ENCODE assay signal across 9 mouse cellular contexts in the genomic region with DNA sequence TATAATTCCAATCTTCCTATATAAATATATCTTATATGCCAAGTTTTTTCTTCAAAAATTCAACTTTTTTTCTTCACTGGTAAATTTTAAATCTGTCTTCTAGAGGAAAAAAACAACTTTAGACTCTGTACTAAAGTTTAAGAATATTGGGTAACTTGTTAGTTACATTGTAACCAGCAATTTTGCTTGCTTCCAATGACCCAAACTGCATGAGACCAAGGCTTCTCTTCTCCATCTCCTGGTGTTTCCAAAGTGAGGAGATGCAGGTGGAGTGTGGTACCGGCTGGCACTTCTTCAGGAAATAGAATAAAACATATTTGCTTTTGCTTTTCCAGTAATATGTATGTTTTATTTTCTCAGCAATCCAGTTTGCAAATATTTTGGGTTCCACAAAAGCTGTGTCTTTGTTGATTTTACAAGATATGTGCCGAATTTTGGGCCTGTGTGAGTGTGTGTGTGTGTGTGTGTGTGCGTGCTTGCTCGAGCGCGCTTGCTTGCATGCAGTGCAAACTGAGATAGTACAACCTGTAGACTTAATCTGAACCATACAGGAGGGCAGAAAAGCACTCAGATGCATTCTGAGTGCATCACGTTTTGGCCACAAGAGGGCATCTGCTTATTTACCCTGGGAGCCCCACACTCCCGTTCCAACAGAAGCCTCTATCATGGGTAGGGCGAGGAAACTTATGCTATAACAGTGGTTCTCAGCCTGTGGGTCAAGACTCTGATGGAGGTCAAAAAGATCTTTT. TPM values are rescaled to one million over a fixed set of nuclear protein-coding genes. Genes with fewer than 3 reads are reported as not detected.
A peak's percentile ranks its signal among the peaks of the same experiment; 100 is the strongest.
DNase-seq lines count a peak whose midpoint lies in the region; ATAC-seq lines count a peak whose summit lies in the region.
"Had no signal": no experiment of that assay in that cellular context is flagged by ENCODE, and none has a peak within 500 bp of the region (broad histone marks: within the 10 kb centered on the region; RNA-seq: fewer than 3 reads in every experiment).

No protein-coding gene starts in this region.

- H3K4me3 ChIP-seq in midbrain, embryonic 14.5 days (replicated peaks; ENCODE audit: low read depth, low read length): no peak overlapping the region
- H3K4me3 ChIP-seq in midbrain, embryonic 13.5 days (replicated peaks): no peak overlapping the region
- no peak overlapping the region for H3K4me3 ChIP-seq in forebrain, embryonic 11.5 days (ENCODE audit: low read depth, low read length)
- H3K4me3 ChIP-seq: heart, embryonic 15.5 days; myocyte had no signal

- no peak for ATAC-seq in midbrain, embryonic 14.5 days (ENCODE audit: low FRiP score, low TSS enrichment)
- ATAC-seq in midbrain, embryonic 13.5 days: no peak
- ATAC-seq in megakaryocyte-erythroid progenitor cell, adult 5-6 weeks (replicated peaks; ENCODE audit: low FRiP score, low TSS enrichment, poor library complexity, severe bottlenecking): peak; percentile 84
- no peak for ATAC-seq in forebrain, embryonic 11.5 days (replicated peaks; ENCODE audit: low FRiP score)

- no peak overlapping the region for H3K9ac ChIP-seq in midbrain, embryonic 14.5 days (replicated peaks; ENCODE audit: low read length)
- no peak overlapping the region for H3K9ac ChIP-seq in midbrain, embryonic 13.5 days (replicated peaks)
- H3K9ac ChIP-seq in forebrain, embryonic 11.5 days (ENCODE audit: low read length): no peak overlapping the region
- H3K9ac ChIP-seq: heart, embryonic 15.5 days had no signal

- H3K4me2 ChIP-seq in midbrain, embryonic 14.5 days (ENCODE audit: low read length): no peak overlapping the region
- no peak overlapping the region for H3K4me2 ChIP-seq in midbrain, embryonic 13.5 days (replicated peaks)
- H3K4me2 ChIP-seq in forebrain, embryonic 11.5 days (ENCODE audit: low read depth, low read length, severe bottlenecking): no peak overlapping the region
- H3K4me2 ChIP-seq: heart, embryonic 15.5 days had no signal

- WGBS in midbrain, embryonic 14.5 days: 74% methylated on average over 9 of the region's 9 CpGs
- WGBS in midbrain, embryonic 13.5 days: 74% methylated on average over 9 of the region's 9 CpGs
- 69% methylated on average over 9 of the region's 9 CpGs for WGBS in forebrain, embryonic 11.5 days

- peak; percentile 25 for DNase-seq in midbrain, embryonic 14.5 days
- DNase-seq in ZHBTc4 (ENCODE audit: low read depth, low spot score): peak; percentile 71
- peak; percentile 58 to 71 for DNase-seq in kidney, adult 8-10 months
- no peak for DNase-seq in cerebellum, postnatal 14 days
- no peak for DNase-seq in forebrain, embryonic 11.5 days (ENCODE audit: low spot score)

- no peaks in the 10 kb centered on the region for H3K9me3 ChIP-seq in midbrain, embryonic 14.5 days (ENCODE audit: control insufficient read depth, low read length)
- H3K9me3 ChIP-seq in midbrain, embryonic 13.5 days: no peaks in the 10 kb centered on the region
- no peaks in the 10 kb centered on the region for H3K9me3 ChIP-seq in forebrain, embryonic 11.5 days (ENCODE audit: control insufficient read depth, low read length)
- H3K9me3 ChIP-seq: heart, embryonic 15.5 days had no signal

- no peaks in the 10 kb centered on the region for H3K27me3 ChIP-seq in midbrain, embryonic 14.5 days (ENCODE audit: control insufficient read depth, insufficient read depth, low read length)
- no peaks in the 10 kb centered on the region for H3K27me3 ChIP-seq in midbrain, embryonic 13.5 days
- H3K27me3 ChIP-seq in forebrain, embryonic 11.5 days (ENCODE audit: control insufficient read depth, insufficient read depth, low read length): no peaks in the 10 kb centered on the region

- no peak overlapping the region for H3K27ac ChIP-seq in midbrain, embryonic 14.5 days (replicated peaks; ENCODE audit: low read depth, low read length)
- no peak overlapping the region for H3K27ac ChIP-seq in midbrain, embryonic 13.5 days
- H3K27ac ChIP-seq in forebrain, embryonic 11.5 days (ENCODE audit: low read depth, low read length): no peak overlapping the region
- H3K27ac ChIP-seq: heart, embryonic 15.5 days had no signal

- no peaks in the 10 kb centered on the region for H3K4me1 ChIP-seq in midbrain, embryonic 14.5 days (ENCODE audit: control insufficient read depth, insufficient read depth, low read length)
- no peaks in the 10 kb centered on the region for H3K4me1 ChIP-seq in midbrain, embryonic 13.5 days (replicated peaks)
- H3K4me1 ChIP-seq in forebrain, embryonic 11.5 days (replicated peaks; ENCODE audit: control insufficient read depth, insufficient read depth, low read length): no peaks in the 10 kb centered on the region
- H3K4me1 ChIP-seq: heart, embryonic 15.5 days had no signal

- H3K36me3 ChIP-seq in midbrain, embryonic 14.5 days (ENCODE audit: control insufficient read depth, insufficient read depth, low read length): no peaks in the 10 kb centered on the region
- H3K36me3 ChIP-seq in midbrain, embryonic 13.5 days: no peaks in the 10 kb centered on the region
- no peaks in the 10 kb centered on the region for H3K36me3 ChIP-seq in forebrain, embryonic 11.5 days (ENCODE audit: control insufficient read depth, insufficient read depth, low read length)
- H3K36me3 ChIP-seq: heart, embryonic 15.5 days had no signal

RNA-seq across cellular contexts. Expression of a gene that starts 1.3 kb away (rescaled TPM):
- polyA plus RNA-seq in midbrain, embryonic 14.5 days (2014; fragmentation: Nextera tagmentation; extraction: Ambion mirVana): 0.08 TPM in 1 of 2 replicates, not detected in the other
- 0.17 TPM in 2 replicates for polyA plus RNA-seq in midbrain, embryonic 13.5 days (2015; fragmentation: Nextera tagmentation; extraction: Ambion mirVana)
- total RNA-seq in megakaryocyte-erythroid progenitor cell, adult 5-6 weeks (2014; fragmentation: Nextera tagmentation): not detected in 2 replicates
- not detected in 2 replicates for total RNA-seq in megakaryocyte-erythroid progenitor cell, adult 5-6 weeks (2017)
- polyA plus RNA-seq in forebrain, embryonic 11.5 days (2014; fragmentation: Nextera tagmentation; extraction: Ambion mirVana): not detected in 2 replicates
- polyA plus RNA-seq: heart, embryonic 15.5 days; myocyte had no signal

Comparison
In these comparisons a context has a peak if more than half of its experiments do, and no peak if none do; other contexts are left out.
1. DNase-seq: peak in midbrain, embryonic 14.5 days (single experiment), ZHBTc4 (single experiment) and kidney, adult 8-10 months (2 of 2); none in cerebellum, postnatal 14 days (0 of 2) and forebrain, embryonic 11.5 days (single experiment).